Mouse (Mus musculus) cerebellum, adult 2 months (tissue): ENCODE data around the gene Cop1. TPM values are rescaled to one million over a fixed set of nuclear protein-coding genes. Genes with fewer than 3 reads are reported as not detected.
A peak's percentile ranks its signal among the peaks of the same experiment; 100 is the strongest.
"Not testable (repeated sequence)": the region's sequence is repeated elsewhere in the genome, so short reads cannot be mapped to it uniquely, and the experiment has no call there.

Source experiments
- DNase-seq, 2 experiments: peaks; one replicate each; pipeline ENCODE4 v3.0.0; 2021
- H3K27ac ChIP-seq: fragments of 200-500 bp; 2 replicates; pipeline ENCODE4 v1.5.1; 2012; ENCODE audit warnings: low read length, control low read depth, inconsistent platforms; ENCODE audit not compliant: insufficient read depth
- H3K27me3 ChIP-seq: fragments of 200-500 bp; 2 replicates; pipeline ENCODE4 v1.6.1; 2012; ENCODE audit warnings: inconsistent platforms, mild to moderate bottlenecking, low read length, moderate library complexity; ENCODE audit not compliant: control insufficient read depth, insufficient read depth
- H3K4me1 ChIP-seq: fragments of 200-500 bp; 2 replicates; pipeline ENCODE4 v1.6.1; 2011; ENCODE audit warnings: low read length; ENCODE audit not compliant: control insufficient read depth, insufficient read depth
- H3K4me3 ChIP-seq: fragments of 200-500 bp; replicated peaks from 2 replicates; pipeline ENCODE3; 2011; ENCODE audit warnings: mild to moderate bottlenecking, low read depth, low read length, control low read depth; ENCODE audit not compliant: insufficient read depth
- CTCF ChIP-seq: fragments of 200-500 bp; IDR thresholded peaks from 2 replicates; pipeline ENCODE4 v1.5.1; 2011; ENCODE audit warnings: low read depth, mild to moderate bottlenecking, control low read depth, low read length, moderate library complexity, borderline replicate concordance; ENCODE audit not compliant: insufficient read depth
- POLR2A ChIP-seq: fragments of 200-500 bp; IDR thresholded peaks from 2 replicates; pipeline ENCODE4 v1.6.1; 2011; ENCODE audit warnings: low read length, control low read depth, borderline replicate concordance; ENCODE audit not compliant: insufficient read depth
- WGBS: fragments of 180-500 bp; shearing (Covaris S2); methylation state at CpG from one replicate; pipeline ENCODE4 v1.1.7; 2018; 5-methylcytosine and 5-hydroxymethylcytosine counted together
- polyA plus RNA-seq: library from polyadenylated mRNA; depleted of rRNA; stranded (reverse); fragments of >200 nt; gene quantifications from 2 replicates; pipeline ENCODE4 v1.2.3, GENCODE M21; 2012

Cop1 gene
- polyA plus RNA-seq, 1 experiment = 85.0 TPM

DNA sequence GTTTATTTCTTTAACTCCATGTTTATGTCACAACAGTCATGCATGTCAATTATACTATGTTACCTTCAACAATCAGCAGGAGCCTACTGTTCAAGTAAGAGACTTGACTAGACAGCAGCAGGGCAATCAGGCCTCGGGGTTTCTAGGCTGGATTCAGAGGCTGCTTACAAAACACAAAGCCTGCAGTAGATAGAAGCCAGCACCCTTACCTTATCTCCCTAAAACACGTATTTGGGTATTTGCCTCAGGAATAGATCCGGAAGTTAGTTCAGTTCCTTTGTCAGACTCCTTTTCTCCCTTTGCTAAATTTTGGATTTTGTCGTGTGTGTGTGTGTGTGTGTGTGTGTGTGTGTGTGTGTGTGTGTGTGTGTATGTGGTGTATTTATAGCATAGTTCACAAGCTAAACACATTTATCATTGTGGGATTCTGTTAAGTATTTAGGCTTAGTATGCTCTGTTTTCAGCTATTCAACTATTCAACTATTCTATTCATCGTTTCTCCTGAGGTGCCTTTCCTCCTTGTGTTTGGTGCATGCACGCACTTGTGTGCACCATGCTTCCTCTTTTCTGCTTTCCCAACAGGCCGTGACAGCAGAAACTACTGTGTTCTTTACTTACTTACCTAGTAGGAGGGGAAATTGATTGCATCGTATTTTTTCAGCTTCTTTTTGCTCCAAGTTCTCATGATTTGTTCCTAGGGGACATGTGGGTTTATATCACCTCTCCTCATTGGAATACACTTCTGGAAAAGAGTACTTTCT lies 6.9 kb upstream of the Cop1 start:
- H3K27me3 ChIP-seq = no peaks in the 10 kb centered on the region
- H3K4me3 ChIP-seq = no peak overlapping the region
- no peak overlapping the region for H3K27ac ChIP-seq
- H3K4me1 ChIP-seq = no peaks in the 10 kb centered on the region
- DNase-seq = no peak
- WGBS = 78% methylated on average over 8 of the region's 8 CpGs
- TF ChIP-seq POLR2A (no peak), CTCF (no peak)

DNA sequence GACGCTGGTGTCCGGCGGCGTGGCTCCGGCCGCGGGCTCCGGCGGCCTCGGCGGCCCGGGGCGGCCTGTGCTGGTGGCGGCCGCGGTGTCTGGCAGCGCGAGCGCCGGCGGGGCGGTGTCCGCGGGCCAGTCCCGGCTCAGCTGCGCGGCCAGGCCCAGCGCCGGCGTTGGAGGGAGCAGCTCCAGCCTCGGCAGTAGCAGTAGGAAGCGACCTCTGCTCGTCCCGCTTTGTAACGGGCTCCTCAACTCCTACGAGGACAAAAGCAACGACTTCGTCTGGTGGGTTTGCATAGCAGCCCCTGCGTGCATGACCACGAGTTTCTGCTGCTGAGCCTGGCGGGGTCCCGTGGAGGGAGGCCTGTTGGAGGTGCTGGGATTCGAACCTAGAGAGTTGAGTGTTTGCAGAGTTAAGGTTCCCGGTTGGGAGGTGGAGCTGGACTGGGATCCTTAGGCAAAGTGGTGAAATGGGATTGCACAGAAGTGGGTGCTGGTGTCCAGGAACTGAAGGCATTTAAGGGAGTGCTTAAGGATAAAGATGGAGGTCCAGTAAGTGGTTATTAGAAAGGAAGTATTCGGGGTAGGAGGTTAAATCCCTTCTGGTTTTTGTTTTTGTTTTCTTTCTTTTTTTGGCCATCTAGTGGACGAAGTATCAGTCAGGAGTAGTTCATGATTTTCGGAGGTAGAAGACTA lies 597 bp downstream of the Cop1 start:
- not testable (repeated sequence) for H3K4me1 ChIP-seq, H3K27me3 ChIP-seq
- Histone ChIP-seq H3K27ac (peak overlapping the region; percentile 16; the same call in 1 of the 2 replicates), H3K4me3 (peak overlapping the region; percentile 93)
- WGBS = under 1% methylated on average over 29 of the region's 47 CpGs
- DNase-seq = peak; percentile 29 to 50

DNA sequence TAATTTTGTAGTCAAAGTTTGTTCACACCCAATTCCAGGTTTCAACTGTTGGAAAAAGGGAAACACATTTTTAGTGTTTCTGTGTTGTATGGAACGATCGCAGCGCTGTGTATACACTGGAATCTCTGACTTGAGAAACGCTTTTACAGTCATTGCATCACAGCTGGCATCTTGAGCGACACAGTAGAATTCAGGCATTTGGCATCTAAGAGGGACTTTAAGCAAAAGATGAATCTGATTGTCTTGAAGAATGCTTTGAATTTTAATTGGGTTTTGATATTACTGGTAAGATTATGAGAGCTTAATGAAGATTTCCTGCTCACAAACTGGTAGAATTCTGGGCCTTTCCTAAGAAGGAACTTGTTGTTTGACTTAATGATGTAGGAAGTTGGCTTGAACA lies 1.3 kb downstream of the Cop1 start:
- 5% methylated on average over 5 of the region's 5 CpGs for WGBS
- TF ChIP-seq POLR2A (no peak), CTCF (no peak)
- Histone ChIP-seq H3K4me3 (peak overlapping the region; percentile 93), H3K4me1 (peaks cover 3% of the 10 kb centered on the region), H3K27ac (no peak overlapping the region), H3K27me3 (no peaks in the 10 kb centered on the region)
- no peak for DNase-seq

DNA sequence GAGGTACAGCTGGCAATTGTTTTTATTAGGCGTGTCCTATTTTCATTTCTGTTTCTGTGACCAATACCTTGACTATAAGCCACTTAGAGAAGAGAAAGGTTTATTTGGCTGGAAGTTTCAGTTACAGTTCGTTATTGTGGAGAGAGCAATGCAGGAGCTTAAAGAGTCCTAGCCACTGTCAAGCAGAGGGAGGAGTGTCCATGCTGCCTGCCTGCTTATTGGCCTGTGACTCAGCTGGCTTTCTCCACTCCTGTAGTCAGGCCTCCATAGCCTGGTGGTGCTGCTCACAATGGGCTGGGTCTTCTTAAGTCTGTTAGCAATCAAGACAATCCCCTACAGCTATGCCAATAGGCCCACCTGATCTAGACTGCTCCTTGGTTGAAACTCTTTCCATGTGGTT lies 2.4 kb downstream of the Cop1 start:
- peaks cover 3% of the 10 kb centered on the region for H3K4me1 ChIP-seq
- TF ChIP-seq POLR2A (no peak), CTCF (no peak)
- WGBS = 64% methylated on average over 2 of the region's 2 CpGs
- H3K27me3 ChIP-seq = no peaks in the 10 kb centered on the region
- no peak overlapping the region for H3K27ac ChIP-seq
- H3K4me3 ChIP-seq = no peak overlapping the region
- no peak for DNase-seq

DNA sequence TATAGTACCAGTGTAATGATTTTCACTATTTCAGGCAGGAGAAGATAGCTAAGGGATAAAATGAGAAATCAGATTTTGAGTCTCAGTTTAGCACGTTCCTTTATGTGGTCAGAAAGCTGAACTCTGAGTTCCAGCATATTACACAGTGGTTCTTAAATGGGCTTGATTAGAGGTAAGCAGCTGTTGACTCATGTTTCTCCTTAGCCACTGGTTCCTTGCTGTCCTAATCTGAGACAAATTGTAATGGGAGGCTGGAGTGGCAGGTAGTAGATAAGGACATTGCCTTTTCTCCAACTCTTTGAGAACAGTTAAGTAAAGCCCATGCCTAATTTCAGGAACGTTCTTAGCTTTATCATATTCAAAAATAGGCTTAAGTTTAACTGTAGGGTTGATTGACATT lies 3.6 kb downstream of the Cop1 start:
- Histone ChIP-seq H3K27me3 (no peaks in the 10 kb centered on the region), H3K4me1 (peaks cover 3% of the 10 kb centered on the region), H3K4me3 (no peak overlapping the region), H3K27ac (no peak overlapping the region)
- 77% methylated on average over 2 of the region's 2 CpGs for WGBS
- no peak for DNase-seq
- no peak for TF ChIP-seq CTCF
- TF ChIP-seq POLR2A = no peak

DNA sequence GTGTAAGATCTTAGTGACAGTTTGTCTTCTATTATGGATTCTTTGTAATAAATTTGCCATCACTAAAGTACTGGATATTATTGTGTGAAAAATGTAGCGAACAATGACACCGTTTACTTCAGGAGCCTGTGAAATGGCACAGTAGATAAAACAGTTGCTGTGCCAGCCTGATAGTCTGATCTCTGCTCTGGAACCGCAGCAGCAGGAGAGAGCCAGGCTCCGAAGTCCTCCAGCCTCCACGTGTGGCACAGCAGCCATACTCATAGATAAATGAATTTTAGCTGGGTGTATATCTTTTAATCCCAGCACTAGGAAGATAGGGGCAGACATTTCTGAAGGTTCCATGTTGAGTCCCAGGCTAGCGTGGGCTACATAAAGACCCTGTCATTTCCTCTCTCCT lies 6.0 kb downstream of the Cop1 start:
- Histone ChIP-seq H3K27ac (no peak overlapping the region), H3K4me3 (no peak overlapping the region), H3K27me3 (no peaks in the 10 kb centered on the region), H3K4me1 (peaks cover 3% of the 10 kb centered on the region)
- no peak for DNase-seq
- no peak for TF ChIP-seq CTCF
- TF ChIP-seq POLR2A = no peak
- WGBS = 55% methylated on average over 6 of the region's 6 CpGs

DNA sequence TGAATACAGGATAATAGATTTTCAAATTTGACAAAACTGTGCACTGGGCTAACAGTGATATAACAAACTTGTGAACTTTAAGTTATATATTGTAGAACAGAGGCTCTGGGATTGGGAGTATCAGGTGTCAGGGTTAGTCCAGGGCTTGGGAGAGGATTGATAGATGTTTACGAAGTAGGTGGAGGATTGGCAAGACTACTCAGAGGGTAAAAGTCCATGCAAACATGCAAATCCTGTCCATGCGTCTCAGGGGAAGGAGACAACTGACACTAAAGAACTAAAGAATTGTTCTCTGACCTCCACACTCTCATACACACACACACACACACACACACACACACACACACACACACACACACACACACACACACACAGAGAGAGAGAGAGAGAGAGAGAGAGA lies 18.2 kb downstream of the Cop1 start:
- 78% methylated on average over 2 of the region's 2 CpGs for WGBS
- no peaks in the 10 kb centered on the region for H3K4me1 ChIP-seq
- no peak for TF ChIP-seq CTCF
- no peak for TF ChIP-seq POLR2A

DNA sequence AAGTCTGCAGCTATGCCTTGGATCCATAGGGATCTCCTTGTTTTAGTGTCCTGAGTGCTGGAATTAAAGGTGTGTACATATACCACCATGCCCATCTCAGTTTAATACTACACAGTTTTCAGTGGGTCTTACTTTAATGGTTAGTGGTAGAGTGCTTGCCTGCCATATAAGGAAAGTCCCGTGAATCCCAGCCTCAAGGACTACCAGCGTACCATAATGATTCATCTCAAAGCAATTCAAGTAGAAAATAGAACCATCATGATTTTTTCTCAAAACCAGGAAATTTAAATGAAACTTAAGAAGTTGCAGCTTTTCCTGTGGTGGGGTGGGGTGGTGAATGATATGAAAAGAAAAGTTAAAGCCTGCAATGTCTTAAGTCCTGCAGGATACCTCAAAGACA lies 21.0 kb downstream of the Cop1 start:
- no peaks in the 10 kb centered on the region for H3K4me1 ChIP-seq
- TF ChIP-seq CTCF = no peak
- no peak for TF ChIP-seq POLR2A
- 92% methylated on average over 2 of the region's 2 CpGs for WGBS
- no peaks in the 10 kb centered on the region for H3K27me3 ChIP-seq
- no peak for DNase-seq
- no peak overlapping the region for H3K4me3 ChIP-seq
- no peak overlapping the region for H3K27ac ChIP-seq

More for the DNA sequence above, 18.2 kb downstream of the Cop1 start:
- no peaks in the 10 kb centered on the region for H3K27me3 ChIP-seq
- H3K4me3 ChIP-seq = no peak overlapping the region
- no peak for DNase-seq
- no peak overlapping the region for H3K27ac ChIP-seq
